Mouse (Mus musculus): ENCODE results near the gene Copb1. TPM values are rescaled to one million over a fixed set of nuclear protein-coding genes. Genes with fewer than 3 reads are reported as not detected.
"Not testable (repeated sequence)": the region's sequence is repeated elsewhere in the genome, so short reads cannot be mapped to it uniquely, and the experiment has no call there.

The Copb1 gene
- polyA plus RNA-seq, 1 experiment: 121 TPM

DNA sequence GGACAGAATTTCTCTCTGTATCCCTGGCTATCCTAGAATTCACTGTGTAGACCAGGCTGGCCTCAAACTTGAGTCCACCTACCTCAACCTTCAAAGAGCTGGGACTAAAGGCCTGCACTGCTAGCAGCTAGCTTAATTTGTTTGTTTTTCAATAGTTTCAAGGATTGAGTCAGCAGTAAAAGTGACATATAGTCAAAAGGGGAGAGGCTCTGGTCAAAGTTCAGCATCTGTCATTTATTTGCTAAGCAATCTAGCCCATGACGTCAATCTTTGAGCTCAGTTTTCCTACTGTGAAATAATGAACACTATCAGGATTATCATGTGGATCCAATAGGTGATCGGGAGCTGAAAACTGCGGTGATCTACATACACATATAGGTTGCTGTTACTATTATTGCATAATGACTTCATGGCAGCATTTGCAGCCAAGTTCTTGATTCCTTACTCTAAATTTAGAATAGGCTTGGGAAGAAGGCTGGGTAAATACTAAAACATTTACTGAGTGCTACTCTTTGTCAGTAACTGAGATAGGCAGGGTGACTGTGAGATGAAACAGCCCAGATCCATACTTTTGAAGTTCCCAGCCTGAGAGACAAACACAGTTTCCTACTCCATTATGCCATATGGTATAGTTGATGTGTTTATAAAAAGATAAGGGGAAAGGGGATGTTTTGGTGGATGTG is 54.9 kb downstream of the Copb1 start:
- Histone ChIP-seq H3K27me3 (ENCODE audit: control insufficient read depth, insufficient read depth, low read length, poor library complexity, severe bottlenecking) (no peaks in the 10 kb centered on the region), H3K4me1 (ENCODE audit: control insufficient read depth, insufficient read depth, low read length) (no peaks in the 10 kb centered on the region), H3K9ac (ENCODE audit: low read depth, poor library complexity, severe bottlenecking) (no peak overlapping the region), H3K4me3 (ENCODE audit: low read depth, low read length) (no peak overlapping the region), H3K27ac (ENCODE audit: insufficient read depth, low read length) (no peak overlapping the region), H3K9me3 (replicated peaks; ENCODE audit: control insufficient read depth, insufficient read depth, low read length, poor library complexity, severe bottlenecking) (no peaks in the 10 kb centered on the region), H3K36me3 (ENCODE audit: control insufficient read depth, insufficient read depth, low read length, poor library complexity, severe bottlenecking) (no peaks in the 10 kb centered on the region)
- no peak for TF ChIP-seq POLR2A (IDR thresholded peaks at IDR 0.05; ENCODE audit: insufficient read depth, low read length)
- no peak for TF ChIP-seq CTCF (IDR thresholded peaks at IDR 0.05; ENCODE audit: low read depth, low read length)
- no peak for TF ChIP-seq EP300 (IDR thresholded peaks at IDR 0.05; ENCODE audit: insufficient read depth, low read depth, low read length)

DNA sequence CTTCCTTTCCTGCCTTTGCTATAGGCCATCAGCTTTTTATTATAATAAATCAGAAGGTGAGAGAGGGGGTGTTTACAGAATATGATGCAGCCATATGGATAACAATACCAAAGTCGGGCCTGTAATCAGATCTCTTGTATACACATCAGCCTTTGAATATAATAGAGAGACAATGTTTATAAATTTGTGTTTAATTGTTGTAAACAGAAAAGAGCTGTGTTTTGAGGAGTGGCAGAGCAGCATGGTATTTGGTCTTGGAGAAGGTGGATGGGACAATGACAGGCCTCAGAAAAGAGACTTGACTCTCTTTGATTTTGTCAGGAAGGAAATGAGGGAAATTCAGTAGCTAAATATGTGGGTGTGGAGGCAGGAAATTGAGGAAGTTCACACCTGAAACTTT is 56.3 kb downstream of the Copb1 start:
- no peak for TF ChIP-seq CTCF (IDR thresholded peaks at IDR 0.05; ENCODE audit: low read depth, low read length)
- TF ChIP-seq POLR2A (IDR thresholded peaks at IDR 0.05; ENCODE audit: insufficient read depth, low read length): no peak
- TF ChIP-seq EP300 (IDR thresholded peaks at IDR 0.05; ENCODE audit: insufficient read depth, low read depth, low read length): no peak
- Histone ChIP-seq H3K27me3 (ENCODE audit: control insufficient read depth, insufficient read depth, low read length, poor library complexity, severe bottlenecking) (no peaks in the 10 kb centered on the region; the same call in 1 of the 2 replicates), H3K4me1 (ENCODE audit: control insufficient read depth, insufficient read depth, low read length) (no peaks in the 10 kb centered on the region), H3K4me3 (ENCODE audit: low read depth, low read length) (no peak overlapping the region), H3K27ac (ENCODE audit: insufficient read depth, low read length) (no peak overlapping the region), H3K9ac (ENCODE audit: low read depth, poor library complexity, severe bottlenecking) (no peak overlapping the region), H3K9me3 (replicated peaks; ENCODE audit: control insufficient read depth, insufficient read depth, low read length, poor library complexity, severe bottlenecking) (no peaks in the 10 kb centered on the region), H3K36me3 (ENCODE audit: control insufficient read depth, insufficient read depth, low read length, poor library complexity, severe bottlenecking) (no peaks in the 10 kb centered on the region)

DNA sequence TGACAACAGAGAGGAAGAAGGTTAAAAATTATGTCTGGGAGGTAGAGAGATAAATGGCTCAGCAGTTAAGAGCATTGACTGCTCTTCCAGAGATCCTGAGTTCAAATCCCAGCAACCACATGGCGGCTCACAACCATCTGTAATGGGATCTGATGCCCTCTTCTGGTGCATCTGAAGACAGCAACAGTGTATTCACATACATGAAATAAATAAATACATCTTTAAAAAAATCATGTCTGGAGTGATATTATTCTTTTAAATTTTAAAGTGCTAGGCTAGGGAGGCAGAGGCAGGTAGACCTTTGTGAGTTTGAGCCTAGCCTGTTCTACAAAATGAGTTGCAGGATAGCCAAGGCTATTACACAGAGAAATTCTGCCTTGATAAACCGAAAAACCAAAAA is 57.9 kb downstream of the Copb1 start:
- H3K36me3 ChIP-seq (ENCODE audit: control insufficient read depth, insufficient read depth, low read length, poor library complexity, severe bottlenecking); H3K9me3 ChIP-seq (replicated peaks; ENCODE audit: control insufficient read depth, insufficient read depth, low read length, poor library complexity, severe bottlenecking); H3K4me3 ChIP-seq (ENCODE audit: low read depth, low read length); H3K4me1 ChIP-seq (ENCODE audit: control insufficient read depth, insufficient read depth, low read length); H3K27ac ChIP-seq (ENCODE audit: insufficient read depth, low read length); H3K9ac ChIP-seq (ENCODE audit: low read depth, poor library complexity, severe bottlenecking); H3K27me3 ChIP-seq (ENCODE audit: control insufficient read depth, insufficient read depth, low read length, poor library complexity, severe bottlenecking): not testable (repeated sequence)

DNA sequence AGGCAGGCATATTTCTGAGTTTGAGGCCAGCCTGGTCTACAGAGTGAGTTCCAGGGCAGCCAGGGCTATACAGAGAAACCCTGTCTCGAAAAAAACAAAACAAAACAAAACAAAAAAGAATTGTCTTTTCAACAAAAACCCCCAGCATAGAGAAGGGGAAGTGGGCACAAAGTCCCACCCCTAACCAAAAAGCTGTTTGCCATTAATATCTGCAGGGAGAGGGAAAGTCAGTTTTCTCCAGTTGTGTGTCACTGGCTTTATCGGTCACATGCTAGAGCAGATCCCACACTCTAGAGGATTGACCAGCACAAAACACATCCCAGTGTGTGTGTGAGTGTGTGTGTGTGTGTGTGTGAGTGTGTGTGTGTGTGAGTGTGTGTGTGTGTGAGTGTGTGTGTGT is 59.7 kb downstream of the Copb1 start:
- H3K9me3 ChIP-seq (replicated peaks; ENCODE audit: control insufficient read depth, insufficient read depth, low read length, poor library complexity, severe bottlenecking); H3K36me3 ChIP-seq (ENCODE audit: control insufficient read depth, insufficient read depth, low read length, poor library complexity, severe bottlenecking); H3K9ac ChIP-seq (ENCODE audit: low read depth, poor library complexity, severe bottlenecking): not testable (repeated sequence)

DNA sequence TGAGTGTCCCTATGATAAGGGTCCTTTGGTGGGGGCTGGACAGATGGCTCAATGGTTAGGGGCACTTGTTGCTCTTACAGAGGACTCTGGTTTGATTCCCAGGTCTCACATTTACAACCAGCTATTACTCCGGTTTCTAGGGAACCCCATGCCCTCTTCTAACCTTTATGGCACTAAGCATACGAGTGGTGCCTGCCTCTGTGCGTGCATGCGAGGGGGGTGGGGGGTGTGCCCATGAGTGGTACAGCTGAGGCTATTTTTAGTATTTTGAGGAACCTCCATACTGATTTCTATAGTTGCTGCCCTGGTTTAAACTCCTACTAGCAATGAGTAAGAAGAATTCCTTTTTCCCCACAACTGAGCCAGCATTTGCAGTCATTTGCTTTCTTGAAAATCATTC is 60.3 kb downstream of the Copb1 start:
- TF ChIP-seq CTCF (IDR thresholded peaks at IDR 0.05; ENCODE audit: low read depth, low read length): no peak
- TF ChIP-seq POLR2A (IDR thresholded peaks at IDR 0.05; ENCODE audit: insufficient read depth, low read length): no peak
- TF ChIP-seq EP300 (IDR thresholded peaks at IDR 0.05; ENCODE audit: insufficient read depth, low read depth, low read length): no peak
- H3K4me1 ChIP-seq (ENCODE audit: control insufficient read depth, insufficient read depth, low read length): peaks cover 2% of the 10 kb centered on the region
- H3K36me3 ChIP-seq (ENCODE audit: control insufficient read depth, insufficient read depth, low read length, poor library complexity, severe bottlenecking): no peaks in the 10 kb centered on the region
- H3K9me3 ChIP-seq (replicated peaks; ENCODE audit: control insufficient read depth, insufficient read depth, low read length, poor library complexity, severe bottlenecking): no peaks in the 10 kb centered on the region
- no peak overlapping the region for H3K27ac ChIP-seq (ENCODE audit: insufficient read depth, low read length)
- H3K4me3 ChIP-seq (ENCODE audit: low read depth, low read length): no peak overlapping the region
- no peak overlapping the region for H3K9ac ChIP-seq (ENCODE audit: low read depth, poor library complexity, severe bottlenecking)
- no peaks in the 10 kb centered on the region; the same call in 1 of the 2 replicates for H3K27me3 ChIP-seq (ENCODE audit: control insufficient read depth, insufficient read depth, low read length, poor library complexity, severe bottlenecking)

More for the DNA sequence above, 59.7 kb downstream of the Copb1 start:
- H3K4me1 ChIP-seq (ENCODE audit: control insufficient read depth, insufficient read depth, low read length); H3K27me3 ChIP-seq (ENCODE audit: control insufficient read depth, insufficient read depth, low read length, poor library complexity, severe bottlenecking); H3K4me3 ChIP-seq (ENCODE audit: low read depth, low read length); H3K27ac ChIP-seq (ENCODE audit: insufficient read depth, low read length): not testable (repeated sequence)

DNA sequence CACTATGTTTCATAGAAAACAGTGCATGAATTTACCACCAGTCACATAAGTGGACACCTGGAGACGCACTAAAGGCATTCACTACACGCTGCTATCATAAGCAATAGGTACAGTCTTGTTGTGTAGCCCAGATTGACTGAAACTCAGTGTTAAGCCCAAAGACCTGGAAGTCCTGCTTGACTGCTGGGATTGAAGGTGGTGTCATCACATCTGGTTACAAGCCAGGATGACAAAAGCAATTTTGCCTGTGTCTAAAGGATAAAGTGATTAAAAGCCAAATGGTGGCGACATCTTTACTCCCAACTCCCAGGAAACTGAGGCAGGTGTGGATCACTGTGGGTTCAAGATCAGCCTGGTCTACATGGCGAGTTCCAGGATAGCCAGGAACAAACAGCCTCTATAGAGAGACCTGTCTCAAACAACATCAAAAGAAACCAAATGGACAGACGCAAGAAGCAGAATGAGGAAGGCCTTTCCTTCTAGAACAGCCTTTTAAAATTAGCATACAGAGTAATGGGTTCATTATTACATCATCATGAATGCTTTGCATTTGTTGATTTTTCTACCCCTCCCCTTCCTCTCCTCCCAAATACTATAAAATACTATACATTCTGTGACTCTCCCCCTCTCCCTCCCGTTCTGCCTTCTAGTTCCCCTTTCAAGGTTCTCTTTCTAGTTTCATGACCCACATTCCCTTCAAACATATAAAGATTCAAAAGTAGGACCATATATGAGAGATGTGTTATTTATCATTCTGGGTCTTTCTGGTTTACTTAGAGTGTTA is 61.0 kb downstream of the Copb1 start:
- no peaks in the 10 kb centered on the region; the same call in 1 of the 2 replicates for H3K27me3 ChIP-seq (ENCODE audit: control insufficient read depth, insufficient read depth, low read length, poor library complexity, severe bottlenecking)
- no peaks in the 10 kb centered on the region for H3K36me3 ChIP-seq (ENCODE audit: control insufficient read depth, insufficient read depth, low read length, poor library complexity, severe bottlenecking)
- H3K9me3 ChIP-seq (replicated peaks; ENCODE audit: control insufficient read depth, insufficient read depth, low read length, poor library complexity, severe bottlenecking): no peaks in the 10 kb centered on the region
- no peak overlapping the region for H3K27ac ChIP-seq (ENCODE audit: insufficient read depth, low read length)
- H3K9ac ChIP-seq (ENCODE audit: low read depth, poor library complexity, severe bottlenecking): no peak overlapping the region
- peaks cover 2% of the 10 kb centered on the region for H3K4me1 ChIP-seq (ENCODE audit: control insufficient read depth, insufficient read depth, low read length)
- H3K4me3 ChIP-seq (ENCODE audit: low read depth, low read length): no peak overlapping the region
- TF ChIP-seq EP300 (IDR thresholded peaks at IDR 0.05; ENCODE audit: insufficient read depth, low read depth, low read length) (no peak), POLR2A (IDR thresholded peaks at IDR 0.05; ENCODE audit: insufficient read depth, low read length) (no peak), CTCF (IDR thresholded peaks at IDR 0.05; ENCODE audit: low read depth, low read length) (no peak)

All from ES-Bruce4 (cell line).